Mouse (Mus musculus) induced T-regulatory cell, adult 2 months (primary cell): ENCODE measurements around the gene Cant1.
A peak's percentile ranks its signal among the peaks of the same experiment; 100 is the strongest.

ENCODE experiments used
- DNase-seq: peaks from one replicate; pipeline ENCODE4 v3.0.0-alpha.2; 2012; ENCODE audit warnings: low read depth

Gene Cant1

DNA sequence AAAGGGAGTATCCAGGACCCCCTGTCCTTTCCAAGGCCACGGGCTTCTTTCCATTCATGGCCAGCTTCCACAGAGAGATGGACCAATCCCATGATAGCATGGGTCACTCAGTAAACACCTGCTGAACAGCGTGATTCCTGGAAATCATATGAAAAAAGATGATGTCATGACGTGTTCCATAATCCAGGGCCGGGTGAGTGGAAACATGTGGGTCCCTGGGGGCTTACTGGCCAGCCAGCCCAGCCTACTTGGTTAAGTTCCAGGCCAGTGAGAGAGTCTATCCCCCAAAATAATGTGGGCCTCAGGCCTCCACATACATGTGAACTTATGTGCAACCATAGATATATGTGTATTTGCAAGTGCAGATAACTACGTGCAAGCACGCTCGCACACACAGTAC is 47.0 kb downstream of the Cant1 start:
- no peak for DNase-seq

DNA sequence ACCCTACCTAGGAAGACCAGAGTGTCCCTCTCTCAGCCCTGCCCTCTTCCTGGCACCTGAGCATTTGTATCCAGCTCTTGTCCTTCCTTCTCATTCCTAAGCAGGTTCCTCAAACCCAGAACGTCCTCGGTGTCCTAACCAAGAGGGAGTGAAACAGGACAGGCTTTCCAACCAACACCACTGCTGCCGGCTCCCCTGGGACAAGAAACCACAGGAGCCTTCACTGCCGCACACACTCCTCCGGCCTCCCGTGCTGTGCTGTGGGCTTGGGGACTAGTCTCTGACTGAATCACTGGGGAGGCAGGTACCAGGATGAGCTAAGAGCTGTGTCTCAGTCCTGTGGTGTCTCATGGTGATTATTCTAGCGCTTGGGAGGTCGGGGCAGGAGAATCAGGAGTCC is 49.2 kb downstream of the Cant1 start:
- DNase-seq: no peak

DNA sequence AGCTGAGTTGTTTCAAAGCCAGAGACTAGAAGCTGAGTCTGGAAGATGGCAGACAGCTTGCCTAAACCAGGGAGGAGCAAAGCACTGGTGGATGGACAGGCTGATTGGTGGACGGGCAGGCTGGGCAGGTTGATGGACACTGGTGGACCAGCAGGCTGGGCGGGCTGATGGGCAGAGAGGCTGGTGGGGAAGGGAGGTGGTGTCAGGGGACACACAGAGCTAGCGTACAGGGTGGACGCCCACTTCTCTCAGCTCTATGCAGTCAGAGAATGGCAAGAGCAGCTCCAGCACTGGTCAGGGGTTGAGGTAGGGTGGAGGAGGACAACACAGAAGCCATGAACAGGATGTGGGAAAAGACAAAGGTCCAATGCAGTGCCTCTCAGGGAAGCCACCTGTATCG is 49.6 kb downstream of the Cant1 start:
- no peak for DNase-seq

DNA sequence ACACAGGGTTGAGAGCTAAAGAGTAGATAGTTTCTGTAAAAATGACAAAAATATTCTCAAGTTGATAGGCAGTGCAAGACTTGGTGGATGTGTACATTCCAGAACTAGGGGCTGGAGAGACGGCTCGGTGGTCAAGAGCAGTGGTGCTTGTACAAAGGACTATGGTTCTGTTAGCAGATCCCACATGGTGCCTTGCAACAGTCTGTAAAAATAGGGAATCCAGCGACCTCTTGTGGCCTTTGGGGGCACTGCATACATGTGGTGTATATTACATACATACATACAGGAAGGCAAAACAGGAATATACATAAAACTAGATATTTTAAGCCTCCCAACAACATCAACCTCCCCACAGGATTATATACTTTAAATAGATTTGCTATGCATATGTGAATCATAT is 50.6 kb downstream of the Cant1 start:
- DNase-seq: peak; percentile 80

DNA sequence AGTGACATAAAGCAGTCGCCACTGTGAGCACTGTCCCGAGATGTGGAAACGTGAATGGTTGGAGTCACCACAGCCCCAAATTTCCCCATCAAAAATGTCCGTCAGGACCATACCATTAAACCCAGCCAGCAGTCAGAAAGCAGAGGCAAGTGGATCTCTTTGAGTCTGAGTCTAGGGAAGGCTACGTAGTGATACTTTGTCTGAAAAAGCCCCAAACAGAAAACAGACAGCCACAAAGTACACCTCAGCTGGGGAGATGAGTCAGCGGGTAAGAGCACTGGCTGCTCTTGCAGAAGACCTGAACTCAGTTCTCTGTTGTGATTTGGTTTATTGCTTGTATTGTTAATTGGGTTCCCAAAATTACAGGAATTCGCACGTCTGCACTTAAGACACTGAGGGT is 52.3 kb downstream of the Cant1 start:
- peak; percentile 57 for DNase-seq

DNA sequence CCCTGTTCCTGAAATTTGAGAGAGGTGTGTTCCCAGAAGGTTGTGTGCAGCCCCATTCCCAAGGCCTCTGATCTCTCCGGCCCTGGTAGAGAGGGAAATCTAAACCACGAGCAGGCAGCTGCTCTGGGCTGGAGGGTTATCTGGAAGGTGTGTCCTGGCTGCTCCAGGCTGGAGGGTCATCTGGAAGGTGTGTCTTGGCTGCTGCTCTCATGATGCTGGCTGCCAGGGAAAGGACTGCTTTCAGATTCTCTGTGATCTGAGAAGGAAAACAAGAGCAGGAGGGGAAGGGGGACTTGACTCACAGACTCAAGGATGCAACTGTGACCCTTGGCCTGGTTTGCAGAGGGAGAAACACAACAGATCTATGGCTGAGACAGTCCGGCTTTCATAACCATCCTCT is 52.8 kb downstream of the Cant1 start:
- DNase-seq: no peak

DNA sequence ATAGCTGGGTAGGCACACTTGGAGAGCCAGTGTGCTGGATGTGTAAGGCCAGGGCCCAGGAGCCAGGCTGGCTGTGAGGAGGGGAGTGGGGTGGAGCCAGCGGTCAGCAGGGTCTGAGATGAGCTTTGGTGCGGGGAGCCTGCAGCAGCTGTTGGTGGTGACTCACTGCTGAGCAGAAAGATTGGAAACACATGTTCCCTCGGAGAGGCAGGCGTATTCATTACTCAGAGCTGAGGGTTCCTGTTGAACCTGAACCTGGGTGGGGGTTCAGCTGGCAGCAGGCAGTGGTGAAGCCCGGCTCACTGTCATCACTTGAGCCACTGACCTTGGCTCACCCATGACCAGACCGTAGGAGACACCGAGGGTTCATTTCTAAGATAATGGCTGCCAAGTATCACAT is 53.7 kb downstream of the Cant1 start:
- no peak for DNase-seq

DNA sequence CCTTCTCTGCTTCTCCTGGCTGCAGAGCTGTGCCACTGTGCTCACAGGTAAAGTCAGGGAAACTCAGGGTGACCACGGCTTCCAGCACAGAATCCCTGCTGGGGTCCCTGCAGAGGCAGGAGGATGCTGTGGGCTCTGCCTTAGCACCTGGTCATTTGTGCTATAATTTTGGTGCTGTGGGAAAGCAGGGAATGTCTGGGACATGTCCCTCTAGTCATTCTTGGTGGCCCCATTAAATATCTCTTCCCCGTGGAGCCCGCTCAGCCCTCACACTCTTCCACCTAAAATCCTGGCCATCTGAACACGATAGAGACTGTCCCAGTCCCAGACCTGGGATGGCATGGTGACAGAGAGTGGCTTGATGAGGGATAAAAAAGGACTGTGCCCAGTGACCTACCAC is 54.9 kb downstream of the Cant1 start:
- no peak for DNase-seq

DNA sequence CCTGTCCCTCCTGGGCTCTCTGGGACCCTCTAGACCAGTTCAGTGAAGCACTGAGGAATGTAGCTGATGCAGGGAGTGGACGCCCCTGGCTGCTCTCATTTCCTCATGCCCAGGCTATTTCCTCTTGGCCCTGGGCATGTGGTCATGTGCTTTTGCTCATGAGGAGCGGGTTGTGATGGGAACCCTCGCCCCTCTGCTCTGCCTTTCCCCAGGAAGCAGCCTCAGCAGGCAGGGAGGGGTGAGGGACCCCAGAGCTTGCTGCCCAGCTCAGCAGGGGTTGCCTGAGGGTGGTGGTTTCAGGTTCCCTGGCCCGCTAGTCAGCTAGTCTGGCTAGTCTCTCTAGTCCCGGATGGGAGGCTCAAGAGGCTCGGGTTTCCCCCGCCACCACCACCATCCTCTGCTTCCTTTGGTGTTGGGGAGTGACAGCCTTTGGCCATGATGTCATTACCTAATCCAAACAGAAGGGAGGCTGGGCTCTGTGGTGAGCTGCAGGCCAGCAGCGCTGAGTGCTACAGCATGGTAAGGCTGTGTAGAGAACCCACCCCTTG is 55.8 kb downstream of the Cant1 start:
- DNase-seq: peak; percentile 81

DNA sequence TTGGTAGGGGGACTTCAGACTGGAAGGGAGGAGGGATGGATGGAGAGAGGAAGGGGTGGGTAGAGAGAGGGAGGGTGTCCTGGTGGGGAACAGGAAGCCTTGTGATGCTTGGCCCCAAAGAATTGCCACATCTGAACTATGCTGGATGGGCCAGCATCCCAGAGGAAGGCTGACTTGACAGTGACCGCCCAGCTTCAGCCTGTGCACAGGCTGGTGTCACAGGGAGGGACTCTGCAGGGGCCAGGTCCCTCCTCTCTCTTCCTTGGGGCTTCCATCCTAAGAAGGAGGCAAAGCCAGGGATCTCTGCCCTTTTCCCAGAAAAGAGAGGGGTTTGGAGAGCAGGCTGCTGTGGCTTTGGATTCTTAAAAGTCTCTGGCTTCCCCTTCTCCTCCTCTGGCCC is 56.4 kb downstream of the Cant1 start:
- no peak for DNase-seq

DNA sequence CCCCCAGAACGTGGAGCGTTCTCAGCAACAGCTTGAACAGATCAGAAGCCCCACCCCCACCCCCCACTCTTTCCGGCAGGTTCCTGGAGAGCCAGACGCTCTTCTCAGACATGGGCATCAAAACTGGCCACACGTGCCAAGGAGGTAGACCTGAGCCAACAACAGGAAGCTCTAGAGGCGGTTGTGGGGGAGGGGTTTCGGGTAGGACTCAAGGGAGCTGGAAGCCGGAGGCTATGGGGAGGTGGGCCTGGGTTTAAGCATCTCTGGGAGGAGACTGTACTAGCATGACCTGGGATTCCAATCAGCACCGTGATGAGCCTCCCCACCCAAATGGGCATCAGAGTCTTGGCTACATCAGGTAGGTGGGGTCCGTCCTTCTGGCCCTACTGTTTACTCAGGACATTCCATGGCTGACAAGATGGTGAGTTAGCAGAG is 58.0 kb downstream of the Cant1 start:
- peak; percentile 74 for DNase-seq

DNA sequence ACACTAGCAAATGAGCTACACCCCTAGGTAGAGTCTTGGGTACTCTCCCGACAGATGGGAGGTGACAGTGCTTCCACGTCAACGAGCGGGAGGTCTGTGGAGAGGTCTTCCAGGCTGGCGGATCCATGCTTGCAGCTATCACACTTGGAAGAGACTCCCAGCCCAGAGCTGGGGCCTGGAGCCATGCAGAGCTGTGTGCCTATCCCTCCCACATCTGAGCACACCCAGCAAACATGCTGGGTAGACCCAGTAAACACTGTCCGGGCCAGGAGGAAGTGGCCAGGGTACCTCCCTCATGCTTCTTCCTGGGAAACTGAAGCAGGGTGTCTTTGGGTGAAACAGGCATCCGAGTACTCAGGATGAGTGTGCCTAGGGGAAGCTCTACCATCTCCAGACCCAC is 58.4 kb downstream of the Cant1 start:
- no peak for DNase-seq
